Mouse (Mus musculus): Measurements from ENCODE around the gene Ltbp1.

- no peak for TF ChIP-seq CTCF (IDR thresholded peaks at IDR 0.05; ENCODE audit: extremely low read depth, insufficient read length, insufficient replicate concordance, low read depth, low read length)
- no peak for TF ChIP-seq POLR2A (IDR thresholded peaks at IDR 0.05; ENCODE audit: low read depth, low read length)
Measured at GRCm38 (mm10) chr17:75210526-75210925, 205.2 kb downstream of the Ltbp1 start.
